Mouse (Mus musculus): ENCODE data around the gene Catsper2.

The Catsper2 gene

DNA sequence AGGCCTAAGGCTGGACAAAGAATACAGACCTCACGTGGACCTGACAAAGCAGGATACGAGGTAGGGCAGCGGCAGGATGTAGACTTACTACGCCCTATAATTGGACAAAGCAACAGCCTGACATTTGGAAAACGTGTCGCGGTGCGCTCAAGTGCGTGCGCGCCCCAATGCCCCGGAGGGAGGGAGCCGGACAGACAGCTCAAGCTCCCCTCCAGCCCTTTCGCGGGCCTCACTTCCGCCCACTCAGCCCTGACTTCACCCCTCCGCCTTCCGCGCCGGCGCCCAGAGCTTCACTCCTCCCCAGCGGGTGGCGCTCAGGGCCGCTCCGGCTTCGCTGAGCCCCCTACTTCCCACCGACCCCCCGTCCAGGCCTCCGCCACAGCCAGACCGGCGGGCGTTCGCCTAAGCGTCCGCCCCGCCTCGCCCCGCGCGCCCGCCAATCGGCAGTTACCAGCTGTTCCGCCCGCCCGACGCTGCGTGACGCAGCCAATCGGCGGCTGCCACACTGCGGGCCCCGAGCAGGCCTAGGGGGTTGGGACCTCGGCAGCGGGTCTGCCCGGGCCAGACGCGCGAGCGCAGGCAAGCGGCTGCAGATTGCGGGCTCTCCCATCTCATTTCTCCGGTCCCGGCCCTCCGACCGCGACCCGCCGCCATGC, at the start of gene Catsper2, which contains the start of gene Pdia3:
TSS of gene Catsper2 (minus strand) at position 406 of the 656 bp plus-strand sequence.
TSS of gene Pdia3 (plus strand) at position 389 of the 656 bp plus-strand sequence.
- peak; percentile 96 to 97 for DNase-seq (ENCODE audit: low spot score in 2 of 2)

- no peak for DNase-seq (ENCODE audit: low spot score in 2 of 2)
These were observed 46.5 kb upstream of the Catsper2 start for GRCm38 (mm10) chr2:121460071-121460470.

GRCm38 (mm10) chr2:121456692-121457642, 43.4 kb upstream of the Catsper2 start, which contains the start of gene Serinc4:
Serinc4 (minus strand) TSS chr2:121456781.
- peak; percentile 92 to 93 for DNase-seq (ENCODE audit: low spot score in 2 of 2)

- DNase-seq (ENCODE audit: low spot score in 2 of 2), result no peak
These were observed 41.9 kb upstream of the Catsper2 start for GRCm38 (mm10) chr2:121455534-121455933.

GRCm38 (mm10) chr2:121453917-121454316, 40.3 kb upstream of the Catsper2 start:
- no peak for DNase-seq (ENCODE audit: low spot score in 2 of 2)

GRCm38 (mm10) chr2:121452990-121453389, 39.4 kb upstream of the Catsper2 start, which contains the start of gene Hypk:
Hypk (plus strand) TSS chr2:121453290.
- no peak for DNase-seq (ENCODE audit: low spot score in 2 of 2)

DNA sequence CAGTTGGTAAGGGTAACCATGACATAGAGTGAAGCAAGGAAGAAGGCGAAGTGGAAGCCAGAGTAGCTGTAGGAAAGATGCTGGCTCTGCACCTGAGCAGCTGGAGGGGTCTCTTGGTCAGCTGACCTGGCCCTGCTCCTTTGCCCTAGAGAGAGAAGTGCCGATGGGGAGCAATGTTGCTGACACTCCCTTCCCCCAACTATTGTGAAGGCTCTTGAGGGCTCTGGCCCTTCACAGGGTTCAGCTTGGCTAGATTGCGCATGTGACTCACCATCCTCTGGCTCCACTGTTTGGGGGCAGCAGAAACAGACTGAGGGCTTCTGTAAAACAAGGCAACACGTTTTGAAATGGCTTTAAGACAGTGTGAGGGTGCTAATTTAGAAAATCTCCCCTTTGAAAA, 38.8 kb upstream of the Catsper2 start:
- DNase-seq (ENCODE audit: low spot score in 2 of 2), result no peak

- DNase-seq (ENCODE audit: low spot score in 2 of 2), result peak; percentile 19 to 38
These were observed 36.5 kb upstream of the Catsper2 start for GRCm38 (mm10) chr2:121450093-121450492.

DNA sequence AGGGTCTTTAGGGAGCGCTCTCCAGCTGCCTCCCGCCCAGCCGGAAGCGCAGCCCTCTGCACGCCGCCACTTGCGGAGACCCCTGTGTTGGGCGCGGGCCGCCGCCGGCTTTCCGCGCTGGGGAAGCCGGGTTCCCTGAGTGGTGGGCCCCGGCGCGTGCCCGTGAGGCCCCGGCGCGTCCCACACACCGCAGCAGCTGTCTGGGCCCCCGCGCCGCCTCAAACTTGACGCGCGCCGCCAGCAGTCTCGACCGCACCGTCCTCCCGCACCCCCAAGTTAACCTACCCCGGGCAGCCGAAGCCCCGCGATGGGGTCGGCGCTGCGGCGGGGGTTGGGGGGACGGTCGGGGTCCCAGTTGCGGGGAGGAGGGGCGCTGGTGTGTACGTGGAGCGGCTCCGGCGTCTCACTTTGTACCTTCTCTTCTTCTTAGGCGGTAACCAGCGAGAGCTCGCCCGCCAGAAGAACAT, 36.0 kb upstream of the Catsper2 start:
- DNase-seq (ENCODE audit: low spot score in 2 of 2), result no peak

DNA sequence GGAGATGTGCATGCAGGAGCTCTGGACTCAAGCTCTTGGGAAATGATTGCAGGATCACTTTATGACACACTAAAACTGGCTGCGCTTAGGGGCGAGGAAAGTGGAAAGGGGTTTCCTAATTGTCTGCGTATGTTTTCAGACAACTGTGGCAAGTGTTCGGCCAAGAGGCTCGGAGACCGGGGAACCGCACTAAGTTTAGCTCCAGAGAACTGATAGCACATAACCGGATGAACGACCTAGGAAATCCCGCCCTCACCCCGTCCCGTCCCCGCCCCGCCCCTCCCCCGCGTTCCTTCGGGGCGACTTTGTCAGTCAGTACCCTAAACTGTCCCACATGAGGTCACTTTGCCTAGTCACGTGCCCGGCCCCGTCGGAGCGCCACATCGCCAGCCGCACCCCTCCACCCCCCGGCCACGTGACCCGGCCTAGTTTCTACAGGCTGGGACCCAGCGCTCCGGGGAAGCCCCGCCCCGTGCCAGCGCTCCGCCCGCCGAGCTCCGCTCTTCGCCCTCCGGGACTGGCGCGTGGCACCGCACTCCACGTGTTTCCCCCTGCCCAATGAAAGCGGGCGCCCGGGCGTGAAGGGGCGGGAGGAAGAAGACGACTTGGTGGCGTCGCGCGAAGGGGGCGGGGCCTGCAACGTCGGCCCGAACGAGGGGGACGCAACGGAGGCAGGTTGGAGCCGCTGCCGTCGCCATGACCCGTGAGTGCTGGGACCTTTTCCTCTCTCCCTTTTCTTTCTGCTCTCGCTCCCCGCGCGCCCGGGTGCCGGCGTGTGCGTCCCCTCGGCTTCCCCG, 35.3 kb upstream of the Catsper2 start, which contains the start of gene Serf2:
TSS of gene Serf2 (plus strand) at position 457 of the 797 bp plus-strand sequence.
- DNase-seq (ENCODE audit: low spot score in 2 of 2), result peak; percentile 100

- DNase-seq (ENCODE audit: low spot score in 2 of 2), result peak; percentile 32 to 54
These were observed 34.5 kb upstream of the Catsper2 start for GRCm38 (mm10) chr2:121448136-121448535.

GRCm38 (mm10) chr2:121447006-121447405, 33.4 kb upstream of the Catsper2 start:
- no peak for DNase-seq (ENCODE audit: low spot score in 2 of 2)

DNA sequence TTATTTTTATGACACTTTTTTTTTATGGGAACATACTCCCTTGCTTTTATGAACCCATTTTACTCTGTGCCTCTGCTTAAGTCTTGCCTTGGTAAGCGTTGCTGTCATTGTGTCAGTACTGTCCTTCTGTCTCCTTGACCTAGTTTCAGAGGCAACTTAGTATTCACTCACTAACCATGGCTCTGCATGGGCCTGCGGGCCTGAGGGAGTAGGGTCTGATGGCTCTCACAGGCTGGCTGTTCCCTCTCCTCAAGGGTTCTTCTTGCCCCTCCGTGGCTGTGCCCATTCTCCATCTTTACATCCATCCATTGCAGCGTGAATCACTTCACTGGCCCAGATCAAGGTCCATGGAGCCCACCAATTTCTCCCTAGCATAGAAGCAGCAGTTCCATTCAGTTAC, 32.9 kb upstream of the Catsper2 start:
- DNase-seq (ENCODE audit: low spot score in 2 of 2), result no peak

GRCm38 (mm10) chr2:121445117-121445516, 31.5 kb upstream of the Catsper2 start:
- DNase-seq (ENCODE audit: low spot score in 2 of 2), result no peak

DNA sequence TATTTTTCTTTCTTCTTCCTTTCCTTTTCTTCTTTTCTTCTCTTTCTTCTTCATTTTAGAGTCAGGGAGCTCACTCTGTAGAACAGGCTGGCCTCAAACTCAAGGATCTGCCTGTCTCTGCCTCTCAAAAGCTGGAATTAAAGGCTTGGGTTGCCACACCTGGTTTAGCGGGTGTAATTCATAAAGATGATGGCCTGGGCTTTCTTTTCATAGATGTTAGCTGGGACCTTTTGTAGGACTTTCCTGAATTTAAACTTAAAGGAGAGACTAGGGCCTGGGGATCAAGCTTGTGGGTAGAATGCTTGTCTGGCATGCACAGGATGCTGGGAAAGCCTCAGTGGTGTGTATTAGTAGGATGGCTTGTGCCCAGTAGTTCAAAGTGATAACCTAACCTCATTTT, 30.6 kb upstream of the Catsper2 start, which contains the start of gene Ell3:
TSS of gene Ell3 (minus strand) at position 101 of the 400 bp plus-strand sequence.
- no peak for DNase-seq (ENCODE audit: low spot score in 2 of 2)

DNA sequence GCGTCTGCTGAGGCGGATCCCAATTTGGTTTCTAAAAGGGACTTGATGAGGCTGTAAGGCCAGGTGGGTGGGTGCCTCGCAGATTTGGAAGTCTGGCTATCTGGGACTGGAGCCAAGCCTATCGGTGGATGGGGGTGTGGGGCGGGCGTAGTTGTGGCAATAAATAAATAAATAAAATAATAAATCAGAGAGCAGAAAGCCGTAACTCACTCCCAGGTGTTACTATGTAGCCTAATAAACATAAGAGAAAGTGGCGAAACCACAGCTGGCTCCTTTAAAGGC, 29.4 kb upstream of the Catsper2 start:
- DNase-seq (ENCODE audit: low spot score in 2 of 2), result no peak

DNA sequence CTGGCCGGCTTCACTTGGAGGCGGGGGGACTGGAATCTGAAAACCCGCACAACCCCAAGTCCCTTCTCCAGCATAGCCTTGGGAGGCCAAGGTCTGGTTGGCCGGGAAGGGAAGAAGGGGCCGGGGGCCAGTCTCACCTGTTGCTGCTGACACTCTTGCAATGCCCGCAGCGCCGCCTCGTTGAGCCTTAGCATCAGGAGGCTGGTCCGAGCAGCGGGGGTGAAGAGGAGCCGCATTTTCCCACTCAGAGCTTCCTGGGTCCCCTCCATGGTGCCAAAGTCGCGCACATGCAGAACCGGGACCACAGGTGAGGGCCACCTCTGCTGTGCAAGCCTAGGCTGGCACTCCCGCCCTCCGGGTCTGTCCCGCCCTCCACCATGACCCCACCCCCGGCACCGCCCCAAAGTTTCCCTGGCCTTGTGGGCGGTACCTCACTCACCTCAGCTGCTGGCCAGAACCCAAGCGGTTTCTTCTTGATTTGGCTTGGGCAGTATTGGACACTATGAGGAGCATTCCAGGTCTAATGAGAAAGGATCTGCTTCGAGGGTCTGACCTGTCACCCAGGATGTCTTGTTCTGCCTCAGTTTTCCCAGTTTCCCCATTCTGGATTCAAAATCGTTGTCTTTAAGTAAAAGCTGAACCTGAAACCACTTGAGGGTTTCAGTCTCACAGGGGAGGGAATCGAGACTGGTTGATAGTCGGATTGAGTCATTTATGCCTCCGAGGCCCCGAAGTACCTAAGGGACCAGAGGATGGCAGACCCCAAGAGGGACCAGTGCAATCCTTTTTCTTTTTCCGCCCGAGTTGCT, 28.9 kb upstream of the Catsper2 start:
- peak; percentile 79 to 84 for DNase-seq (ENCODE audit: low spot score in 2 of 2)

- peak; percentile 88 to 89 for DNase-seq (ENCODE audit: low spot score in 2 of 2)
These were observed 28.2 kb upstream of the Catsper2 start for GRCm38 (mm10) chr2:121441800-121442199.

DNA sequence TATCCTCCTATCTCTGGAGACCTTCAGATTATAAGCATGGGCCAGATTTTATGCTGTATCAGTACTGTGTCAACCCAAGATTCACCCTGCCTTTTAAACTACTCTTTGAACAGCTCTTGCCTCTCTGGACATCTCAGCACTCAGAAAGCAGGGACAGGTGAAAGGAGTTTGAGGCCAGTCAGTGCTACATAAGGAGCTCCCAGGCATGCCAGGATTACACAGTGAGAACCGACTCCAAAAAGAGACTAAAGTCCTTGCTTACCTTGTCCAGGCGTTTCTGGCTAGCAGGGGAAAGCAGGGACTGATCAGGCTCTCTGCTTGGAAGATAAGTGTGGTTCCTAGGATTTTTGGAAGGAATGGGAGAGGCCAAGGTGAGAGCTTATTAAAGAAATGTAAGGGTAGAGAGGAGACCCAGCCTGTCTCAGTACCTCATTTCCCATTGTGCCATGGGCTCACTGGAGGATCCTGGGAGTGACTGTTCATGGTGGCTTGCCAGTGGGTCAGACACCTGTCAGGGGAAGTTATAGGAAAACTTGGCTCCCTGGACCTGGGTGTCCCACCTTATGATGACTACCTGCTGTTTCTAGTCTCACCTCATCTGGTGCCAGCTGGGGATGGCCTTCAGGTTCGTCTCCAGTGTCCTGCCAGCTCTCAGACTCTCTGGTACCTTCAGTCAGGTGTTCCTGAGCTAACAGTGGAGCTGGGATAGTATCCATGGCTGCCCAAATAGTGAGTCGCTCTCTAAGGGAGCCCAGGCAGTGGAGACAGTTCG, 27.4 kb upstream of the Catsper2 start:
- DNase-seq (ENCODE audit: low spot score in 2 of 2), result no peak

DNA sequence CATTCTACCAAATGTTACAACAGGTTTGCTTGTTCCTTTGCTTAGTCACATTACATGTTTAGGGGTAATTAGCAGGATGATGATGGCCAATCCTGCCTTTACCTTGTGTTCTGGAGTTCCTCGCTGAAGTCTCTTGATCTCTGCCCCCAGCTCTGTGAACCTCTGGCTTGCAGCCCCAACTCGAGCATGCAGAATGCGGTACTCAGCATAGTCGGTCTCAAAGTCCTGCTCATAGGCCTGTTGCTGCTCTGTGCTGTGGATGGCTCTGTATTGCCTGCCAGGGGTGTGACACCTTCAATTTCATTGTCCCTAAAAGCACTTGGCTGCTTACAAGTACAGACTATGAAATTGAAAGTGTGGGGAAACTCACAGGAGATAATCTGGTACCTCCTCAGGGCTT, 26.2 kb upstream of the Catsper2 start:
- no peak for DNase-seq (ENCODE audit: low spot score in 2 of 2)

Measured in spleen, postnatal 36 days (tissue).